Mouse (Mus musculus): ENCODE data around the gene Pfkfb2. TPM values are rescaled to one million over a fixed set of nuclear protein-coding genes. Genes with fewer than 3 reads are reported as not detected.
A peak's percentile ranks its signal among the peaks of the same experiment; 100 is the strongest.

Pfkfb2 gene
- total RNA-seq (2014; rRNA removed): 39.5 and 42.0 TPM in 2 replicates
- polyA plus RNA-seq (2015; fragmentation: Nextera tagmentation; extraction: Ambion mirVana): 14.6 and 20.2 TPM in 2 replicates

DNA sequence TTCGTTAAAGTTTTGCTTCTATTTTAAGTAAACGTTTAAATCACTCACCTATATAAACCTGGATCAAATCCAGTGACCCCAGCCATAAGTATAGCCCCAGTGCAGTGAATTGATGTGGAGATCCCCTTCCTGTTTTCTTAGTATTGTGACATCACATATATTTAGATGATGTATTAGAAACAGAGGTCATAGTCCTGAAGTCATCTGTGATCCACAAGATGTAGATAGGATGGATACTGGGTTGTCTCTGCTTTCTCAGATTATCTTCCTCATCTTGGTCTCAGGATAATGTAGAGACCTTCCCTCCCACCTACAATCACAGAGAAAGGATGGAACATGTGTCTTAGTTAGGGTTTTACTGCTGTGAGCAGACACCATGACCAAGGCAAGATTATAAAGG is at the start of gene Pfkfb2:
Gene Pfkfb2 (minus strand): TSS at position 101 of the 400 bp plus-strand sequence.
- no peaks in the 10 kb centered on the region for H3K36me3 ChIP-seq (ENCODE audit: insufficient read depth)
- H3K4me1 ChIP-seq (ENCODE audit: insufficient read depth): no peaks in the 10 kb centered on the region
- ATAC-seq: no peak
- no peak within 1 kb of the TSS for H3K4me2 ChIP-seq (ENCODE audit: low read depth)
- WGBS: 85% methylated on average over 2 of the region's 2 CpGs
- H3K27me3 ChIP-seq (ENCODE audit: insufficient read depth, low read length): no peaks in the 10 kb centered on the region
- H3K9ac ChIP-seq: no peak within 1 kb of the TSS
- H3K9me3 ChIP-seq (ENCODE audit: low read length): no peaks in the 10 kb centered on the region
- TF ChIP-seq CTCF (IDR thresholded peaks at IDR 0.05; ENCODE audit: low read depth): no peak
- H3K4me3 ChIP-seq (ENCODE audit: low read depth, low read length): no peak within 1 kb of the TSS
- no peak within 1 kb of the TSS for H3K27ac ChIP-seq (ENCODE audit: low read depth, low read length)
- DNase-seq: no peak

- Histone ChIP-seq H3K9ac (no peak overlapping the region), H3K9me3 (ENCODE audit: low read length) (no peaks in the 10 kb centered on the region), H3K27ac (ENCODE audit: low read depth, low read length) (no peak overlapping the region), H3K36me3 (ENCODE audit: insufficient read depth) (no peaks in the 10 kb centered on the region), H3K27me3 (ENCODE audit: insufficient read depth, low read length) (no peaks in the 10 kb centered on the region), H3K4me1 (ENCODE audit: insufficient read depth) (no peaks in the 10 kb centered on the region), H3K4me3 (ENCODE audit: low read depth, low read length) (no peak overlapping the region), H3K4me2 (ENCODE audit: low read depth) (no peak overlapping the region)
- ATAC-seq (no peak), DNase-seq (no peak)
- WGBS: 90% methylated on average over 1 of the region's 1 CpGs
- peak; percentile 12; the same call in 1 of the 2 replicates for TF ChIP-seq CTCF (IDR thresholded peaks at IDR 0.05; ENCODE audit: low read depth)
These were observed 47.6 kb upstream of the Pfkfb2 start for GRCm38 (mm10) chr1:130776645-130777044.

DNA sequence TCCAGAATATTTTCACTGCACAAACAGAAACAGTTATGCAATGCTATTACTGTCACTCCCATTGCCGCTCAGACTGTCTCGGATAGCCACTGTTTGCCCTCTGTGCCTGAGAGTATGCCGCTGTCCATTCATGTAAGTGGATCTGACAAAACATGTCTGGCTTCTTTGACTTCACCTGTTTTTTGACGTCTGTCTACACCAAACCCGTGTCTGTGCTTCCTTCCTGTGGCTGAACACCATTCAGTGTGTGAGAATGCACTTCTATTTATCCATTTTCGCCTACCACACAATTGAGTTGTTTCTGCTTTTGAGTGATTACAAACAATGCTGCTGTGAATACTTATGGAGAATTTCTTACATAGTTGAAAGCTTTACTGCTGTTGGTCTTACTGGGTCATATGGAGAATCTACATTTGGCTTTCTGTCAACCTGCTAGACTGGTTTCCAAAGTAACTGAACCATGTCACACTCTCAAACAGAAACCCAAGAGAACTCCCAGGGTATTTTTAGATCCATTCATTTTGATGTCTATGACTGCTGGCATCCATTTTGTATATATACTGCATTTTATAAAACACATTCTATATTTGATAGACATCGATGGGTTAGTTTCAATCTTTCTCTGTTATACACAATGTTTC is 46.8 kb upstream of the Pfkfb2 start:
- Histone ChIP-seq H3K27me3 (ENCODE audit: insufficient read depth, low read length) (no peaks in the 10 kb centered on the region), H3K9me3 (ENCODE audit: low read length) (no peaks in the 10 kb centered on the region), H3K4me3 (ENCODE audit: low read depth, low read length) (no peak overlapping the region), H3K27ac (ENCODE audit: low read depth, low read length) (no peak overlapping the region), H3K4me1 (ENCODE audit: insufficient read depth) (no peaks in the 10 kb centered on the region), H3K9ac (no peak overlapping the region), H3K4me2 (ENCODE audit: low read depth) (no peak overlapping the region), H3K36me3 (ENCODE audit: insufficient read depth) (no peaks in the 10 kb centered on the region)
- peak; percentile 70 for ATAC-seq
- TF ChIP-seq CTCF (IDR thresholded peaks at IDR 0.05; ENCODE audit: low read depth): no peak
- DNase-seq: peak; percentile 30
- WGBS: 72% methylated on average over 7 of the region's 7 CpGs

- no peak for TF ChIP-seq CTCF (IDR thresholded peaks at IDR 0.05; ENCODE audit: low read depth)
- H3K36me3 ChIP-seq (ENCODE audit: insufficient read depth): no peaks in the 10 kb centered on the region
- H3K27ac ChIP-seq (ENCODE audit: low read depth, low read length): no peak overlapping the region
- H3K4me3 ChIP-seq (ENCODE audit: low read depth, low read length): no peak overlapping the region
- no peaks in the 10 kb centered on the region for H3K9me3 ChIP-seq (ENCODE audit: low read length)
- H3K4me1 ChIP-seq (ENCODE audit: insufficient read depth): no peaks in the 10 kb centered on the region
- H3K4me2 ChIP-seq (ENCODE audit: low read depth): no peak overlapping the region
- ATAC-seq: no peak
- H3K27me3 ChIP-seq (ENCODE audit: insufficient read depth, low read length): no peaks in the 10 kb centered on the region
- 44% methylated on average over 2 of the region's 2 CpGs for WGBS
- DNase-seq: no peak
- H3K9ac ChIP-seq: no peak overlapping the region
These were observed 46.2 kb upstream of the Pfkfb2 start for GRCm38 (mm10) chr1:130775234-130775633.

GRCm38 (mm10) chr1:130770981-130771494 is 42.0 kb upstream of the Pfkfb2 start:
- H3K27me3 ChIP-seq (ENCODE audit: insufficient read depth, low read length): no peaks in the 10 kb centered on the region
- no peak for ATAC-seq
- H3K4me1 ChIP-seq (ENCODE audit: insufficient read depth): no peaks in the 10 kb centered on the region
- H3K9ac ChIP-seq: no peak overlapping the region
- no peak overlapping the region for H3K4me3 ChIP-seq (ENCODE audit: low read depth, low read length)
- no peak overlapping the region for H3K27ac ChIP-seq (ENCODE audit: low read depth, low read length)
- WGBS: 66% methylated on average over 3 of the region's 3 CpGs
- H3K36me3 ChIP-seq (ENCODE audit: insufficient read depth): no peaks in the 10 kb centered on the region
- DNase-seq: no peak
- no peaks in the 10 kb centered on the region for H3K9me3 ChIP-seq (ENCODE audit: low read length)
- H3K4me2 ChIP-seq (ENCODE audit: low read depth): no peak overlapping the region
- TF ChIP-seq CTCF (IDR thresholded peaks at IDR 0.05; ENCODE audit: low read depth): no peak

GRCm38 (mm10) chr1:130770487-130770886 is 41.4 kb upstream of the Pfkfb2 start:
- H3K4me1 ChIP-seq (ENCODE audit: insufficient read depth): no peaks in the 10 kb centered on the region
- no peaks in the 10 kb centered on the region for H3K27me3 ChIP-seq (ENCODE audit: insufficient read depth, low read length)
- no peak for DNase-seq
- H3K4me3 ChIP-seq (ENCODE audit: low read depth, low read length): no peak overlapping the region
- no peak for TF ChIP-seq CTCF (IDR thresholded peaks at IDR 0.05; ENCODE audit: low read depth)
- WGBS: 91% methylated on average over 4 of the region's 4 CpGs
- no peaks in the 10 kb centered on the region for H3K36me3 ChIP-seq (ENCODE audit: insufficient read depth)
- no peak for ATAC-seq
- H3K9ac ChIP-seq: no peak overlapping the region
- no peak overlapping the region for H3K4me2 ChIP-seq (ENCODE audit: low read depth)
- H3K9me3 ChIP-seq (ENCODE audit: low read length): no peaks in the 10 kb centered on the region
- no peak overlapping the region for H3K27ac ChIP-seq (ENCODE audit: low read depth, low read length)

DNA sequence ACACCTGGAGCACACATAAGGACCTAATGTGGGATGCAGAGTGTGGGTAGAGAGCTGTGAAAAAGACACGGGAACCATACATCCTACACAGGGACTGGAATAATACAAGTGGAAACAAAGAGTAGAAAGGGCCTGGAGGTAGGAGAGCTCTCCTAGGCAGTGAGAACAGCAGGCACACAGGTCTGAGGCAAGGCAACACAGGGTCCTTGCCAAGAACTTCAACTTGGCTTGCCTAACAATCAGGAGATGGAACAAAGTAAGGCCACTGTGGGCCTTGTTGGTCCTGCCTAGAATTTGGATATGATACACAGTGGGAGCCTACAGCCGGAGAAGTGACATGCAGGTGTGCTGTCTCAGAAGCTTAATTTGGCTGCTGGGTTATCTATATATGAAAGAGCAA is 40.9 kb upstream of the Pfkfb2 start:
- no peak for DNase-seq
- Histone ChIP-seq H3K27me3 (ENCODE audit: insufficient read depth, low read length) (no peaks in the 10 kb centered on the region), H3K4me1 (ENCODE audit: insufficient read depth) (no peaks in the 10 kb centered on the region), H3K4me3 (ENCODE audit: low read depth, low read length) (no peak overlapping the region), H3K9me3 (ENCODE audit: low read length) (no peaks in the 10 kb centered on the region), H3K4me2 (ENCODE audit: low read depth) (no peak overlapping the region), H3K27ac (ENCODE audit: low read depth, low read length) (no peak overlapping the region), H3K9ac (no peak overlapping the region), H3K36me3 (ENCODE audit: insufficient read depth) (no peaks in the 10 kb centered on the region)
- WGBS: 76% methylated on average over 2 of the region's 2 CpGs
- TF ChIP-seq CTCF (IDR thresholded peaks at IDR 0.05; ENCODE audit: low read depth): no peak
- no peak for ATAC-seq
